Mouse (Mus musculus): ENCODE measurements around the gene Gm20431. TPM values are rescaled to one million over a fixed set of nuclear protein-coding genes. Genes with fewer than 3 reads are reported as not detected.
A peak's percentile ranks its signal among the peaks of the same experiment; 100 is the strongest.

Gm20431 gene
- polyA plus RNA-seq, 1 experiment from 2014 or later: 4.9 TPM

DNA sequence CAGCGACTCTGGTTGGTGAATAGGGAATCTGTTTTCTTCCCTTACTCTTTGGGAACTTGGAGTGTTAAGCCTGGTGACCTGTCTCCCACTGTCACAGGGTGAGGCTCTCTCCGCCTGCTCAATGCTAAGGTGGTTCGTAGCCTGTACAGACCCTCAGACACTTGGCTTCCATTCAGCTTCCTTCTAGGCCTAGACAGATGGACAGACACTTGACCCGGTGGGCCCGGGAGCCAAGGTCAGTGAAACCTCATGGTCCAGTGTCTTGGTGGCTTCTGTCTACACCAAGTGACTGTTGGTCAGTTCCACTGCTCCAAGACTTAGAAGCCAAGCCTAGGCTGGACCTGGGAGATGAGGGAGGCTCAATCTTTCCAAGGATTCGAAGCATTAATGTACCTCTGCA lies 30.1 kb upstream of the Gm20431 start:
- H3K4me3 ChIP-seq (ENCODE audit: low read depth, low read length): peak overlapping the region; percentile 82
- no peak for ATAC-seq (replicated peaks; ENCODE audit: low FRiP score)
- H3K9ac ChIP-seq (ENCODE audit: low read depth, low read length): no peak overlapping the region
- H3K27me3 ChIP-seq (replicated peaks; ENCODE audit: control insufficient read depth, insufficient read depth, low read length): peaks cover 6% of the 10 kb centered on the region
- no peak overlapping the region for H3K27ac ChIP-seq (ENCODE audit: low read depth, low read length)
- 86% methylated on average over 6 of the region's 6 CpGs for WGBS
- H3K9me3 ChIP-seq (ENCODE audit: control insufficient read depth, low read length): no peaks in the 10 kb centered on the region
- no peaks in the 10 kb centered on the region for H3K36me3 ChIP-seq (ENCODE audit: control insufficient read depth, insufficient read depth, low read length)
- peaks cover 34% of the 10 kb centered on the region for H3K4me1 ChIP-seq (replicated peaks; ENCODE audit: control insufficient read depth, insufficient read depth, low read length)
- no peak for DNase-seq (ENCODE audit: low spot score)
- H3K4me2 ChIP-seq: peak overlapping the region; percentile 96

DNA sequence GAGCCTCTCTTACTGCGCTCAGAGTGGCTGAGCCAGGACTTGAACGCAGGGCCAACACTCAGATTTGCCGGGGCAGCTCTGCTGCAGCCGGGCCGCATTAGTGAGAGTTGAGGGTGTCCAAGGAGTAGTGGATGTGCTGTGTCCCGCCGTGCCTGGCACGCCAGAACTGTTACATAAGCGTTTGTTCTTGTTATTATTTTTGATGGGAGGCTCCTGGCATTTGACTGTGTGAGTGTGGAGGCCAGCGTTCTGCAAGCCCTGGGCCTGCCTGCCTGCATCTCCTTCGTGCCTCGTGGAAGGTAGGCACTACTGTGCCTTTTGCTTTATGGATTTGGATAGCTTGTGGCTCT lies 29.6 kb upstream of the Gm20431 start:
- H3K27ac ChIP-seq (ENCODE audit: low read depth, low read length): no peak overlapping the region
- H3K36me3 ChIP-seq (ENCODE audit: control insufficient read depth, insufficient read depth, low read length): no peaks in the 10 kb centered on the region
- ATAC-seq (replicated peaks; ENCODE audit: low FRiP score) (no peak), DNase-seq (ENCODE audit: low spot score) (no peak)
- H3K4me3 ChIP-seq (ENCODE audit: low read depth, low read length): peak overlapping the region; percentile 82
- no peaks in the 10 kb centered on the region for H3K9me3 ChIP-seq (ENCODE audit: control insufficient read depth, low read length)
- peaks cover 35% of the 10 kb centered on the region for H3K4me1 ChIP-seq (replicated peaks; ENCODE audit: control insufficient read depth, insufficient read depth, low read length)
- peak overlapping the region; percentile 96 for H3K4me2 ChIP-seq
- peak overlapping the region; percentile 53 for H3K9ac ChIP-seq (ENCODE audit: low read depth, low read length)
- H3K27me3 ChIP-seq (replicated peaks; ENCODE audit: control insufficient read depth, insufficient read depth, low read length): peaks cover 6% of the 10 kb centered on the region
- WGBS: 73% methylated on average over 12 of the region's 12 CpGs

GRCm38 (mm10) chr2:167690219-167690961 lies 29.1 kb upstream of the Gm20431 start:
- H3K4me1 ChIP-seq (replicated peaks; ENCODE audit: control insufficient read depth, insufficient read depth, low read length): peaks cover 35% of the 10 kb centered on the region
- no peaks in the 10 kb centered on the region for H3K36me3 ChIP-seq (ENCODE audit: control insufficient read depth, insufficient read depth, low read length)
- no peak overlapping the region; the same call in 1 of the 2 replicates for H3K27ac ChIP-seq (ENCODE audit: low read depth, low read length)
- H3K4me2 ChIP-seq: peak overlapping the region; percentile 96
- no peaks in the 10 kb centered on the region for H3K9me3 ChIP-seq (ENCODE audit: control insufficient read depth, low read length)
- peaks cover 6% of the 10 kb centered on the region for H3K27me3 ChIP-seq (replicated peaks; ENCODE audit: control insufficient read depth, insufficient read depth, low read length)
- ATAC-seq (replicated peaks; ENCODE audit: low FRiP score): no peak
- H3K9ac ChIP-seq (ENCODE audit: low read depth, low read length): peak overlapping the region; percentile 53
- 38% methylated on average over 15 of the region's 15 CpGs for WGBS
- no peak for DNase-seq (ENCODE audit: low spot score)
- H3K4me3 ChIP-seq (ENCODE audit: low read depth, low read length): peak overlapping the region; percentile 82

GRCm38 (mm10) chr2:167689501-167690218 lies 28.4 kb upstream of the Gm20431 start, which contains the start of gene Tmem189:
Gene Tmem189, minus strand, starts transcription at chr2:167689822.
- Histone ChIP-seq H3K27ac (ENCODE audit: low read depth, low read length) (peak within 1 kb of the TSS; percentile 65), H3K27me3 (replicated peaks; ENCODE audit: control insufficient read depth, insufficient read depth, low read length) (peaks cover 6% of the 10 kb centered on the region), H3K9me3 (ENCODE audit: control insufficient read depth, low read length) (no peaks in the 10 kb centered on the region), H3K4me2 (peak within 1 kb of the TSS; percentile 96), H3K9ac (ENCODE audit: low read depth, low read length) (peak within 1 kb of the TSS; percentile 77), H3K4me3 (ENCODE audit: low read depth, low read length) (peak within 1 kb of the TSS; percentile 82), H3K36me3 (ENCODE audit: control insufficient read depth, insufficient read depth, low read length) (no peaks in the 10 kb centered on the region), H3K4me1 (replicated peaks; ENCODE audit: control insufficient read depth, insufficient read depth, low read length) (peaks cover 35% of the 10 kb centered on the region)
- ATAC-seq (replicated peaks; ENCODE audit: low FRiP score) (peak; percentile 15), DNase-seq (ENCODE audit: low spot score) (peak; percentile 78)
- under 1% methylated on average over 98 of the region's 99 CpGs for WGBS

- Histone ChIP-seq H3K9me3 (ENCODE audit: control insufficient read depth, low read length) (no peaks in the 10 kb centered on the region), H3K9ac (ENCODE audit: low read depth, low read length) (peak within 1 kb of the TSS; percentile 77), H3K27me3 (replicated peaks; ENCODE audit: control insufficient read depth, insufficient read depth, low read length) (peaks cover 6% of the 10 kb centered on the region), H3K4me1 (replicated peaks; ENCODE audit: control insufficient read depth, insufficient read depth, low read length) (peaks cover 35% of the 10 kb centered on the region), H3K36me3 (ENCODE audit: control insufficient read depth, insufficient read depth, low read length) (no peaks in the 10 kb centered on the region), H3K27ac (ENCODE audit: low read depth, low read length) (peak within 1 kb of the TSS; percentile 65), H3K4me3 (ENCODE audit: low read depth, low read length) (peak within 1 kb of the TSS; percentile 82), H3K4me2 (peak within 1 kb of the TSS; percentile 96)
- DNase-seq (ENCODE audit: low spot score) (peak; percentile 81), ATAC-seq (replicated peaks; ENCODE audit: low FRiP score) (peak; percentile 72)
- WGBS: under 1% methylated on average over 129 of the region's 147 CpGs
Measured at GRCm38 (mm10) chr2:167688498-167689451, 27.5 kb upstream of the Gm20431 start, which contains the start of gene Cebpb. Gene Cebpb, plus strand, starts transcription at chr2:167688915.

DNA sequence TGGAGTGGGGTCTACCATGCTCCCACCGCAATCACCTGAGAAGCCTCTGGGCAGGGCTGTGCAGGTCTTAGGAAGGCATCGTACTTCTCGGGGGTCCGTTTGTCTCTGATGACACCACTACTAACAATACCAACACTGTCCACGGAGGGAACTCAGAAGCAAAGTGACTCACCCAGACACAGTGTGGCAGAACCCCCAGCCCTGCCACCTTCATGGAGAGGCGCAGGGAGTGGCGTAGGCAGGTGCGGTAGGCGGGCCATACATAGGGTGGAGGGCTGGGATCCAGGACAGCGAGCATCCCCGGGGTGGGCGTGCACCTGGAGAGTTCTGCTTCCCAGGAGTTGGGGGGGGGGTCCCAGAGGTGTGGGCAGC lies 26.8 kb upstream of the Gm20431 start:
- Histone ChIP-seq H3K36me3 (ENCODE audit: control insufficient read depth, insufficient read depth, low read length) (no peaks in the 10 kb centered on the region), H3K4me3 (ENCODE audit: low read depth, low read length) (peak overlapping the region; percentile 82), H3K4me1 (replicated peaks; ENCODE audit: control insufficient read depth, insufficient read depth, low read length) (peaks cover 35% of the 10 kb centered on the region), H3K27me3 (replicated peaks; ENCODE audit: control insufficient read depth, insufficient read depth, low read length) (peaks cover 6% of the 10 kb centered on the region), H3K9me3 (ENCODE audit: control insufficient read depth, low read length) (no peaks in the 10 kb centered on the region), H3K9ac (ENCODE audit: low read depth, low read length) (peak overlapping the region; percentile 77; the same call in 1 of the 2 replicates), H3K27ac (ENCODE audit: low read depth, low read length) (peak overlapping the region; percentile 65), H3K4me2 (peak overlapping the region; percentile 96)
- 22% methylated on average over 12 of the region's 12 CpGs for WGBS
- ATAC-seq (replicated peaks; ENCODE audit: low FRiP score) (peak; percentile 21), DNase-seq (ENCODE audit: low spot score) (no peak)

DNA sequence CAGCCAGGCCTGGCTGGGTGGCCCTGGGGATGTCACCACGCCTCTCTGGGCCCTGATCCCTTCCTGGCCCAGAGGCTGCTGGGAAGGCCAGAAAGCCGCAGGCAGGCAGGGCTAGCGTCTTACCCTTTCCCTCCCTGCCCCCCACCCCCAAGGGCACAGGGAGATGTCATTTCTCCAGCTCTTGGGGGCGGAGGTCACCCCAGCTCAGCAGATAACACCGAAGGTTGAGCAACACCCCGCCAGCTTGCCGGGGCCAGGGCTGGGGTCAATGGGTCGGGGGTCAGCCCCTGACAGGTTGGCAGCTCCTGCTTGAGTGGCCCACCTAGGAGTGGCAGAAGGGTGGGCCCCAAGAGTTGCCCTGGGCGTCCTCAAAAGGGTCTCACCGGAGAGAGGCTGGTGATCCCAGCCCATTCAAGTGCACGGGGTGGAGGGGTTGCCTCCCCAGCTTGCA lies 26.4 kb upstream of the Gm20431 start:
- Histone ChIP-seq H3K4me3 (ENCODE audit: low read depth, low read length) (peak overlapping the region; percentile 82; the same call in 1 of the 2 replicates), H3K36me3 (ENCODE audit: control insufficient read depth, insufficient read depth, low read length) (no peaks in the 10 kb centered on the region), H3K27me3 (replicated peaks; ENCODE audit: control insufficient read depth, insufficient read depth, low read length) (peaks cover 6% of the 10 kb centered on the region), H3K4me1 (replicated peaks; ENCODE audit: control insufficient read depth, insufficient read depth, low read length) (peaks cover 35% of the 10 kb centered on the region), H3K27ac (ENCODE audit: low read depth, low read length) (peak overlapping the region; percentile 65), H3K4me2 (peak overlapping the region; percentile 96), H3K9me3 (ENCODE audit: control insufficient read depth, low read length) (no peaks in the 10 kb centered on the region), H3K9ac (ENCODE audit: low read depth, low read length) (no peak overlapping the region)
- 31% methylated on average over 11 of the region's 11 CpGs for WGBS
- DNase-seq (ENCODE audit: low spot score) (no peak), ATAC-seq (replicated peaks; ENCODE audit: low FRiP score) (peak; percentile 13; the same call in 1 of the 2 replicates)

- Histone ChIP-seq H3K27ac (ENCODE audit: low read depth, low read length) (peak overlapping the region; percentile 65), H3K9me3 (ENCODE audit: control insufficient read depth, low read length) (no peaks in the 10 kb centered on the region), H3K4me2 (no peak overlapping the region; the same call in 1 of the 2 replicates), H3K4me3 (ENCODE audit: low read depth, low read length) (no peak overlapping the region), H3K4me1 (replicated peaks; ENCODE audit: control insufficient read depth, insufficient read depth, low read length) (peaks cover 35% of the 10 kb centered on the region), H3K9ac (ENCODE audit: low read depth, low read length) (no peak overlapping the region), H3K27me3 (replicated peaks; ENCODE audit: control insufficient read depth, insufficient read depth, low read length) (peaks cover 6% of the 10 kb centered on the region), H3K36me3 (ENCODE audit: control insufficient read depth, insufficient read depth, low read length) (no peaks in the 10 kb centered on the region)
- no peak for ATAC-seq (replicated peaks; ENCODE audit: low FRiP score)
- 73% methylated on average over 4 of the region's 4 CpGs for WGBS
- no peak for DNase-seq (ENCODE audit: low spot score)
Measured at GRCm38 (mm10) chr2:167687250-167687586, 25.9 kb upstream of the Gm20431 start.

All from liver, embryonic 11.5 days (tissue).